Mouse (Mus musculus) layer of hippocampus, postnatal 36 days (tissue): Measurements from ENCODE around the gene Fam32a. TPM values are rescaled to one million over a fixed set of nuclear protein-coding genes. Genes with fewer than 3 reads are reported as not detected.

Experiments used
- DNase-seq, 2 experiments: peaks; one replicate each; pipeline ENCODE4 v3.0.0; 2022
- total RNA-seq, 2 experiments: library from RNA; stranded (reverse); gene quantifications; 2 replicates each; pipeline ENCODE4 v1.2.3; 2021

Gene Fam32a
- total RNA-seq, 2 experiments from 2014 or later: 59.4 to 64.2 TPM

DNA sequence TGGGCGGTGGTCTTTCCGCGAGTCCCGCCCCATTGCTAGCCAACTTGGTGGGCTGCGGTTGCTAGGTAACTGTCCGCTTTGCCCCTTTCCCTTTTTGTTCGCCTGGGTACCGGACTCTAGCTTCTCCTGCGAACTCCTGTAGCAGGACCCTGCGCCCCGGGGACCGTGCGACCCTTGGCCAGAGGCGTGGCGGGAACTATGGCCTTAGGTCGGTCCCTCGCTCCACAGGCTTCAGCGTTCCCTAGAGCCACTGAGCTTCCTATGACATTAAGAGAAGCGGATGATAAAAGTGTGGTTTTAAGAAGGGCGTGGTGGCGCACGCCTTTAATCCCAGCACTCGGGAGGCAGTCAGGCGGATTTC lies 20.9 kb downstream of the Fam32a start:
- DNase-seq: no peak

DNA sequence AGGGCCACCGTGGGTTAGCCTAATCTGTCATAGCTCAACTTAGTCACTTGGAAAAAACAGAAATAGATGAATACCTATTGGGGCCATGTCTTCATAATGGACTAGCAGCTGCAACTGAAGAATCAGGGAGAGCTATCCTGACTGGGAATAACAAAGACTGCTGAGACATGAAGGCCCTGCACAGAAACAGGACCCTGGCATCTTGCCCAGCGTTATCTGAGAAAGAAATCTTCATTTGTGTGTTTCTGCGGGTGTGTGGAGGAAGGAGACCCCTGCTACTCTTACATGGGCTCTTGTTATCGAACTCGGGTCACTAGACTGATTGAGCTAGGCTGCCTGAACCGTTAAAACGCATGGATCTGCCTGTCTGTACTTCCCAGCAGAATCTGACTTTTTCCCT lies 21.4 kb downstream of the Fam32a start:
- DNase-seq: no peak

DNA sequence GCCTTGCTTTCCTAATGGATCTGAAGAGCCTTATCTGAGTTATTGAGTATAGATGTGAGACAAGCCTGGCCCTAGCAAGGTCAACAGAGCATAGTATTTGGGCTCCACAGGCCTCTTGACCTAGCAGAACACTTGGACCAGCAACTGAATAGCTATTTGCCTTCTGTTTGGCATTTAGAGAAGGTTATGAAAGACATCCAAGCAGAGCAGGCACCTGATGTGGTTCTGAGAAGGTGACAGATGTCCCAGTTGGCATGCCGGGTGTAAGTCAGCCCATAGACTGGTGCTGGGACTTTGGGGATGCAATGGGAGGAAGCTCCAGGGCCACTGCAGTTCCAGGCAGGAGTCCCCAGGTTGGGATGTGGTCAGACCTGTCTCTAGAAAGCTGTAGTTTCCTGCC lies 22.7 kb downstream of the Fam32a start:
- no peak for DNase-seq

DNA sequence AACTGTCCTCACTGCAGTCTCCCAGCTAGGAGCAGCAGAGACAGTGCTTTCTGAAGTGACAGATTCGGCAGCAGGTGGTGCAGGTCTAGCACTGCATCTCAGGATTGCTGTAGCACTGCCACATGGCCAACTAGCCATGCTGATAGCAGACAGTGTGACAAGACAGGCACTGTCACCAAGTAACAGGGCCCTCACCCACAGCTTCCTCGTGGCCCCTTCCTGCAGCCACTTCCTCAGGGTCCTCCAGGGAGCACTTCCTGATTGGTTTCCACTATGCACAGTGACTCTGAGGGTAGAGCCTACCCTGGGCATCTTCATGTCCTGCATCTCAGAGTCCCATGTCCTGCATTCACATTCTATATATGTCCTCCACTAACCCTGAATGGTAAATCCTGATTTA lies 25.1 kb downstream of the Fam32a start:
- DNase-seq: no peak

DNA sequence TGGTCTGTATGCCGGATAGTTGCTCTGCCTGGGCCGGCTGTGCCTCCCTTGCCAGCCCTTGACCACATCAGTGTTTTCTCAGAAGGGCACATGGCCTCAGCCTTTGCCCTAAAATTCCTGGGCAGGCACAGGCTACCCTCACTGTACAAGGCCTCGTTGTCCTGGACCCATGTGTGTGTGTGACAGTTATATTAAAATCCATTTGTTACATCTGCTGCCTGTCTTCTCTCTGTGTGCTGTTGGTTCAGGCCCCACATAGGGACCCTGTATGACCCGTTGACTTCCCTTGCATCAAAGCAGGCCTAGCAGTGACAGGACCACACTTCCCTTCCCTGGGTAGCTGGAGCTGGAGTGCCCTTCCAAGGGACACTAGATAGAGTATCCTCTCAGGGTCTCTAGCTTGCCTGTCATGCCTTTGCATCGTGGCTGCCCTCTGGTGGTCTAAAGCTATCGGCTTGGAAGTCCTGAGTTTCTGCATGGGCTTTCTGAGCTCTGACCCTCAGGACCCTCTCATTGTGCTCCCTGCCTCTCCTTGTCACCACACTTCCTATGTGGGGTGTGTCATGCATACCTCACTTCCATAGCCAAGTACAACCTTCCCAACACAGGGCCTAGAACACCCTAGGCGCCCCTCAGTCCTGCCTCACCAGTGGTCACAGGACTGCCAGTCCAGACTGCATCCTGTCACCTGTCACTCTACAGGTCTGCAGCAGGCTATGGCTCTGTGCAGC lies 37.8 kb downstream of the Fam32a start:
- no peak for DNase-seq

DNA sequence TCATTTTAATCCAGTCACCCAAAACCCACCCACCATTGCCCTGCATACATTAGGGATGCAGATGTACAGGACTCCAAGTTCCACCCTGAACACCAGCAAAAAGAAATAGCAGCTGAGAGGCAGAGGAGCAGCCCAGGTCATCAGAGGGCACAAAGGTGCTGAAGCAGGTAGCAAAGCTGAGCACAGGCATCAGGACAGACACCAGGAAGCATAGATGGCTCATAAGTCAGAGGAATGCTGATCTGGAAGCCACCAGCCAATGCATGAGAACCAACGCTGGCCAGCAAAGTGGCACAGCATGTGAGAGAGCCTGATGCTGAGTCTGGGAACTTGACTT lies 38.3 kb downstream of the Fam32a start:
- DNase-seq: no peak

DNA sequence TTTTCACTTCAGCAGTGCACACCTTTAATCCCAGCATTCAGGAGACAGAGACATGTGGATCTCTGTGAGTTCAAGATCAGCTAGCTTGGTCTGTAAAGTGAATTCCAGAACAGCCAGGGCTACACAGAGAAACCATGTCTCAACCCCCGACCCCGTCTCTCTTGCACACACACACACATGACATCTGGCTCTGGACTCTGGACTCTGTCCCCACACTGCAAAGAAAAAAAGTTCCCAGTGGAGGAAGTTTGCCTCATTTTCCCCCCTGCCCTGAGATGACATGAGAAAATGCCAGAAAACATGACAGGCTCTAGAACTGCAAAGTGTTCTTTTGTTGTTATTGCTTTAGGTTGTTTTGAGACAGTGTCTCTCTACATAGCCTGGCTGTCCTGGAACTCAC lies 40.3 kb downstream of the Fam32a start:
- no peak for DNase-seq

DNA sequence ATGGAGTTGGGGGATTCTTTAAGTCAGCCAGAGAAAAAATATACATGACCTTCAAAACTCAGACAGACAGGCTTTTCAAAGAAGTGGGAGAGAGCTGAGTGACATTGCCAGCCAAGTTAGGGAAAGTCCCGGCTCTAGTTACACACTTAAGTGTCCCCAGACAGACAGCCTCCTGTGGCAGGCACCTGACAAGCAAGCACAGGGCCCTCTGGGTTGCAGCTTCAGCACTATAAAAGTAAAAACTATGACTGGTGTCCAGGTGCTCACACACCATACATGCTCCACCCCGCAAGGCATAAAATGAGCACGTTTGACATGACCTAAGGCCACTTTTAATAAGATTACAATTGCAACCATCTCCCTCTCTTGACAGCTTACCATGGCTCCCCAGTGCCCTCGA lies 41.1 kb downstream of the Fam32a start:
- DNase-seq: no peak

DNA sequence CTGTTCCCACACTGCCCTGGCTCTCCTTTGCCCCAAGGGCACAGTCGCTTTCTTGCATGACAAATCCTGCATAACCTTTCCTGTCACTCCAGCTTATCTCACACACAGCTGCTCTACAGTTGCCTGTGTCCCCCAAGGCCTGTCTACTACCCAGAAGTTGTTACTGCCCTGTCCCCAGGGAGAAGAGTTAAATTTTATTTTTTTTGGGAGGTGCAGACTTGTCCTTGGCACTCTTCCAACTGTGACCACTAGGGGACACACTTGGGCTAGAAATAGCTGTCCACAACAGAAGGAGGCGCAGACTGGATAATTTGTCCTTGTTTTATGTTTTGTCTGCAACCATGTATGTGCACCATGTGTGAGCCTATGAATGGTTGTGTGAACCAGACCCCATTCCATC lies 41.5 kb downstream of the Fam32a start:
- no peak for DNase-seq

DNA sequence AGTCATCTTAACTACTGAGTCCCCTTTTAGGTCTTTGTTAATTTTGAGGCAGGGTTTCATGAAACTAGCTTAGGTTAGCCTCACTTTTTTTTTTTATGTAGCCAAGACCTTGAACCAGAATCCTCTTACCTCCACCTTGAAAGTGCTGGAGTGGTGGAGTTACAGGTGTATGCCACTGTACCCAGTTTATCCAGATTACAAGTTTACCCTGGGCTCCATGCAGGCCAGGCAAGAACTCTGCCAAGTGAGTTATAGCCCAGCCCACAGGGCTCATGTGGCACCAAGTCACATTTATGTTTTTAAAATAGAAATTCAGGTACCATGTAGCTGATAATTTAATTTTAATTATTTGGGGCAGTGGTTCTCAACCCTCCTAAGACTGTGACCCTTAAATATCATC lies 41.9 kb downstream of the Fam32a start:
- no peak for DNase-seq

DNA sequence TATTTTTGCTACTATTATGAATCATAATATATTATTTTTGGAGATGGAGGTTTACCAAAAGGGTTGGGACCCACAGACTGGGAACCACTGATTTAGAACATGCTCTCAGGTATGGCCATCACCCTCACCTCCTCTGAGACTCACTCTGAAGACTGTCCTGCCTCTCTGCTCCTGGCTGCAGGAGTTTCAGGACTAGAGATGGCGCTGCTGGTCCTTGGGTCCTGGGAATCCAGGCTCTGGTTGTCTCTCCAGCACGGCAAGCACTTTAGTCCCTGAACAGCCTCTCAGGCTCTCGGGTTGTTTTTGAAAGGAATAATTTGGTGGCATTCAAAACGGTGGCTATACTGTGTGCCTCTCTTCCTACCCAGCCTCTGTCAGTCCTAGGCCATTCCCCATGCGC lies 42.3 kb downstream of the Fam32a start:
- no peak for DNase-seq

DNA sequence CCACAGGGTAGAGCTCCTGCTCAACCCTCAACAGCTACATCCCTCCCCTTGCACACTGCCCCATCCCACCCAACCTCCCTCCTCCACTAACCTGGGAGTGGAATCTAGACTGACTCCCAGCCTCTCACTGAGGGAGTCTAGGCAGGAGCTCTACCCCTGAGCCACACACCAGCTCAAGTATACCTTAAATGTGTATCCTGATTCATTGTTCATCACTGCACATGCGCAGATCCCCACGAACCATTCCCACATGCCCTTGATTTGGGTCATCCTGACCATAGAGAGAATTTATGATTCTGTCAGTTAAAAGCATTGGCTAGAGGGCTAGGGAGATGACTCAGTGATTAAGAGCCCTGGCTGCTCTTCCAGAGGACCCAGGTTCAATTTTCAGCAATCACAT lies 43.2 kb downstream of the Fam32a start:
- no peak for DNase-seq

DNA sequence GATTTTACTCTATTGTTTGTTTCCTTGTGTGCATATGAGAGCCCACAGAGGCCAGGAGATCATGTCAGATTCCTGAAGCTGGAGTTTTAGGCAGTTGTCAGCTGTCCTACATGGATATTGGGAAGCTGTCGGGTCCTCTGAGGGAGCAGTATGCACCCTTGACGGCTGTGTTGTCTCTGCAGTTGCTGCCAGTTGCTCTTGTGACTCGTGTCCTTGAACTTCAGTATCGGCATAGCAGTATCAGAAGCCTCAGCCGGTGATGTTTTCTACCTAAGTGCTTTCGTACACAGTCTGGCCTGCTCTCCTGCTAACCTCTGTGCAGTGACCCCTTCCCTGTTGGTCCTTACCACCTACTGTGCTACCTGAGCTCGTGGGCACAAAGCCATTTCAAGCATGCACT lies 43.9 kb downstream of the Fam32a start:
- DNase-seq: no peak

DNA sequence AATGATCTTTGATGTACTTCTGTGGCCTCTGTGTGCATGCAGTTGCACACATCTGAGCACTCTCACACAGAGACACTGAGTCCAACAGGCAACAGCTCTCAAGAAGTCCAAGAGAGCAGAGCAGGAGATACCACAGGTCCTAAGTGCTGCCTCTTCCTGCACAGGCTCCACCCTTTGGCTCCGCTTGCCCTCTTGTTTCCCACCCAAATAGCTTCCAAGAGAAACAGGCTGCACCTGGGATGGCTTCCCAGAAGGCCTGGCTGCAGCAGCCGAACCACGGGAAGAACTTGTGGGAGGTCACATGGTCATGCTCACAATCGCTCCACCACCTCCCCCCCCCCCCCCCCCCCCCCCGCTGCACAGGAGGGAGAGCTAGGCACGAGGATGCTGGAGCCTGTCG lies 45.8 kb downstream of the Fam32a start:
- DNase-seq: no peak

DNA sequence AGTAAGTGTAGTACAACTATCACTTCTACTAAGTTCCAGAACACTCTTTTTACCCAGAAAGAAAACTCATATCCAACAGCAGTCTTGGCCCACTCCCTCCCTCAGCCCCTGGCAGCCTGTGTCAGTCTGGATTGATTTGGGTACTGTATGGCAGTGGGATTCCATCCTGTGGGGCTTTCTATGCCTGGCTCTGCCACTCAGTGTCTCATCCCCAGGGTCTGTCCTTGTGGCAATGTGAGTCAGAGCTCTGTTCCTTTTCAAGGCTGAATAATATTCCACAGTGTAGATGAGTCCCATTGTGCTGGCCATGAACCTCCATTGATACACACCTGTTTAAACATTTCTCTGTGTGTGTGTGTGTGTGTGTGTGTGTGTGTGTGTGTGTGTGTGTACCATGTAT lies 47.1 kb downstream of the Fam32a start:
- DNase-seq: no peak

DNA sequence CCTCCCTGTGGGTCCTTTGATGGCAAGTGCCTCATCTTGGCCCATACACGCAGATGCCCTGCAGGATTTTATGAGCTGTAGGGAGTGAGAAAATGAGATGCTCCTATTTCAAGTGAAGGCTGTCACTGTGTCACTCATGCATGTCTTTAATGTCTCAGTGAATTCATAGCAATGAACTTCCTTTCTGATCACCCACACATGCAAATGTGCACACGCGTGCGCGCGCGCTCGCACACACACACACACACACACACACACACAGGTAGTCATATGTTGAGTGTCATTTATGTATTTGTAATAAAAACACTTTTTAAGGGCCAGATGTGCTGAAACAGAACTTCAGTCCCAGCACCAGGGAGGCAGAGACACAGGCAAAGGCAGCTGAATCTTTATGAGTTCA lies 47.6 kb downstream of the Fam32a start:
- no peak for DNase-seq

DNA sequence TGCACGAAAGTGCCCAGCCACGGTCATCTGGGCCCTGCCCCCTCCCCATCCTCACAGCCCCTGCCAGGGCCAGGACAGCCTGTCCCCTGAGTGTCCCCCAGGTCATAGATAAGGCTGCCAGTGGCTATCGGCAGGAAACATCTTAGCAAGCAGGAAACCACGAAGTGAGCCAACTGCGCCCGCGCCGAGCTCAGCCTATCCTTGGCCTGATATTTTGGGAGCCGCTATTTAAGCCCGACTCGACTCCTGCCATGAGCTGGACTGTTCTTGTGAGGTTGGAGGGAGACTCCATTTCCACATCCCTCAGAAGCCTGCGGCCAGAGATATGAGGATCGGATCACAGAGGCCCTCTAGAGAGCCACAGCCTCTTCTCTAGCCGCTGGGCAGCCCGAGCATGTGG lies 48.8 kb downstream of the Fam32a start:
- DNase-seq: no peak

DNA sequence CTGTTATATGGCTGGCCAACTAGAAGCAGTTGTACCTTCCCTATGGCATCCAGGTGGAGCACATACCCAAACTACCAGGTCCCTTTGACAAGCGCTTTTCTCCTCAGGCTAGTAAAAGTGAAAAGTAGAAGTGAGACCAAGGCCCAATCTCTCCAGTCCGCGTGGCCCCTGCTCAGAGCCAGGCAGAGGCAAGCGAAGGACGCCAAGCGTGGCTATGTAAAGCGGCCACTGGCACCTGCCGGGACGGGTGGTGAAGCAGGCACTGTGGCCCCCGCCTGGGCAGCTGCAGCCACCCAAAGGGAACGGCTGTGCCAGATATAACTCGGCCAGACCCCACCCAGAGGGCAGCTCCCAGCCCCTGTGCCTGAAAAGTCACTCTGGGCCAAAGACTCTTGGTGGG lies 51.1 kb downstream of the Fam32a start:
- no peak for DNase-seq

DNA sequence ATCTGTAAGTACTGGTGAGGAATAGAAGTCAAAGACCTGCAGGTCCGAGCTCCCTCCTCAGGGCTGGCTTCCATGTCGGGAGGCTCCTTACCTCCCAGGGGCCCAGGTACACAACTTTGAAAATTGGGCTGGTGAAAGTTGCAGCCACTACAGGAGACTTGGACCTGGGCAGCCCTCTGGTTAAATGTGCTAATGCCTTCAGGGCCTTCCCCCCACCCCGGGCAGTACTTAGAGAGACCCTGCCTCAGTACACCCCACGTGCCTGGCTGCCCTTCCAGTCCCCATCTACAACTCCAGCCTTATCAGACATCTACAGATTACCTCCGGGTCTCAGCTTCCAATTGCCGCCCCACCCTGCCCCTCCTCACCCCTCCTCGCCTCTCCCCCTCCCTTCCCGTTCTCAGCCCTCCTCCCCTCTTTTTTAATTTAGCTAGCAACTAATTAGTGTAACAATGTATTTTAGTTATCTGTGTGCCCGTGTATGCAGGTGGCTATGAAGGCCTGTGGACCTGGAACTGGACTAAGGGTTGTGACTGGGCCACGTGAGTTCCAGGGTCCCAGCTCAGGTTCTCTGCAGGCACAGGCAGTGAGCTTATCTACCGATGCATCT lies 51.6 kb downstream of the Fam32a start:
- no peak for DNase-seq

DNA sequence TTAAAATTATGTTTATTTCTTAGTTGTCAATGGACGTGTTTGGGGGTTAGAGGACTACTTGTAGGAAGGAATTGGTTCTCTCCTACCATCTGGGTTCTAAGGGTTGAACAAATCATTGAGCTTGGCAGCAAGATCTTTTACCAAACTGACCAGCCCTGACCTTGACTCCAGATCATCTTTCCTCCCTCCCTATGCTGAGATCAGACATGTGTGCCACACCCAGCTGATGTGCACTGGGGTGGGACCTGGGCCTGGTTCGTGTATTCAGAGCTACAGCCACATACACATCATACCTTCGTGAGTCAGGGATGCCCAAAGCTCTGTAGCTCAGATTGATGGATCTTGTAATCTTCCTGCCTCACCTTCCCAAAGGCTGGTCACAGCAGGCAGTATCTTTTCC lies 52.2 kb downstream of the Fam32a start:
- DNase-seq: no peak

DNA sequence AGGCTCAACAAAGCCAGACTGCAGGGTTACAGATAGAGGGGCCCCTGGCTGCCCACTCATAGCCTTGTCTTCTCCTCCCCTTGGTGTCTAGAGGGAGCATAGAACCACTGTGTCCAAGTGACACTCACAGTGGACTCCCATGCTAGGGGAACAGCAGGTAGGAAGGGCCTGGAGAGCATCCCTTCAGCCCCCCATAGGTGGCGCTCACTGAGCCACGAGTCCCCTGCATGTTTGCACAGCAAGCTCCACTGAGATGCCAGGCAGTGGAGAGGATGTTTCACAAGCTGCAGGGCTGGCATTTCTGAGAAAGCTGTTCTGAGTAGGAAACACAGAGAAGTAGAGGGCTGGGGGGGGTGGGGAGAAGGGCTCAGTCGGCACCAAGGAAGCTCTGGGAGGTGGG lies 52.8 kb downstream of the Fam32a start:
- DNase-seq: peak; percentile 58 to 67

DNA sequence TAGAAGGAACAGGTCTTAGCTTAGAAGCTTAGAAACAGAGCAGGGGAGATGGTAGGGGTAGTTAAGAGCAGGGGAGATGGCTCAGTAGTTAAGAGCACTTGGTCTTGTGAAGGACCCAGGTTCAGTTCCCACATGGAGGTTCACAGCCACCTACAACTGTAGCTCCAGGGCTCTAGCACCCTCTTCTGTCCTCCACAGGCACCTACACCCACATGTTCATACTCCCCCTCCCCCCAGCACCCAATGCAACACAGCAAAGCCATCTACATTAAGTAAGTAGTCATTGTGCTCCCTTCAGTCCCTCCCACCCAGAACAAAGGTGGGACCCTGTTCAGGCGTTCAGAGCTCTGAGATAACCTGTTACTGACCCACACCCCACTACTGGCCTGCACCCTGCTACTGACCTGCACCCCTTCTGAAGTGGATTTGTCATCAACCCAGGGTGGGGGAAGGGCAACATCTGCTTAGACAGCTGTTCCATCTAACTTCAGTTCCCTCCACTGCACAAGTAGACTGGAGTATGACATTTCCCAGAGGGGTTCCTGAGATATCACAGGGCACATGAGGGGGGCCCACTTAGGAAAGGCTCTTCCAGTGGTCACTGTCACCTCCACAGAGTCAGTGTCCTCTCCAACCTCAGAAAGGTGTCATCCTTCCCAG lies 53.7 kb downstream of the Fam32a start:
- no peak for DNase-seq

DNA sequence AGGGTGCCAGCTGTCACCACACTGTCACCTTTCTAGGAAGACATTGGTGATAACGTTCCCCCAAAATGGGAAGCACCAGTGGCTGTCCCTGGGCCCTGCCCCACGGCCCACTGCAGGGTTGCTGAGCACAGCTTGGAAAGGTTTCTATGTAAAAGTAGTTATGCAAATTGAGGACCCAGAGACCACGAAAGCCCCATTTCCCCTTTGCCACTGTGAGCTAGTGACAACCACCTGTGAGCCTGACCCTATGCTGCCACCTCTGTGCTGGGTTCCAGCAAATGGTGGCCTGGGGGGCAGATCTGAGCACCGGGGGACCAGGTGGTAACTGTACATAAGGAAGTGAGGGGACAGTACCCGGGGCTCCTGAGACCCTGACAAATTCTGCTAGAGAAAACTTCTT lies 54.3 kb downstream of the Fam32a start:
- no peak for DNase-seq
